Mouse (Mus musculus) G1E (cell line): ENCODE results near the gene Pla2g6.

Experiments
- CTCF ChIP-seq: IDR thresholded peaks from 2 replicates; pipeline ENCODE4 v1.5.1; 2012; ENCODE audit warnings: low read depth, low read length, inconsistent platforms, mixed read lengths
- GATA1 ChIP-seq: IDR thresholded peaks from 2 replicates; pipeline ENCODE4 v1.6.1; 2012; ENCODE audit warnings: borderline replicate concordance, low read length, inconsistent platforms, mixed read lengths
- POLR2AphosphoS5 ChIP-seq: IDR thresholded peaks from 2 replicates; pipeline ENCODE4 v1.6.1; 2012; ENCODE audit warnings: low read depth, low read length, inconsistent platforms; ENCODE audit not compliant: insufficient replicate concordance
- TAL1 ChIP-seq: conservative IDR thresholded peaks from 2 replicates; pipeline ENCODE4 v1.6.1; 2012; ENCODE audit warnings: low read depth, low read length, inconsistent platforms, mixed read lengths

DNA sequence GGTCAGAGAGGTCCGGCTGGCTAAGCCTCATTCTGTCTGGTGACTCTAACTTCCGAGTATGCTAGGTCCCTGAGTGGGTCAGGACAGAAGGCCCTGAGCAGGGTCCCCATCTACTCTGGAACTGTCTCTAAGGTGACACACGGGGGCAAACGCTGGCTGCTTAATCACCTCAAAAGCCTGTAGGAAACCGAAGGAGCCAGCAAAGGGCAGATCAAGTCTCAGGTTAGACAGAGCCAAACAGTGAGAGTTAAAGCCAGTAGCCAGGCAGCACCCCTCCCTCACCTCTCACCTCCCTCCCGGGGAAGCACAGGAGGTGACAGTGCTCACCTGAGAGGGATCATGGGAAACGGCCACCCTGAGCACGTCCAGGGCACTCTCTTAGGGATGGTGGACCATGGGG lies 24.5 kb downstream of the Pla2g6 start:
- no peak for TF ChIP-seq GATA1
- no peak for TF ChIP-seq CTCF
- TF ChIP-seq POLR2AphosphoS5, result no peak
- no peak for TF ChIP-seq TAL1
